Mouse (Mus musculus) bone marrow, adult 2 months (tissue): Measurements from ENCODE around the gene Hibadh.

Source experiments
- CTCF ChIP-seq: fragments of 200-500 bp; IDR thresholded peaks from 2 replicates; pipeline ENCODE4 v1.5.1; 2011; ENCODE audit warnings: low read length, control low read depth; ENCODE audit not compliant: control insufficient read depth, insufficient read depth
- POLR2A ChIP-seq: fragments of 200-500 bp; IDR thresholded peaks from 2 replicates; pipeline ENCODE4 v1.6.1; 2011; ENCODE audit warnings: low read depth, mild to moderate bottlenecking, control low read depth, low read length, borderline replicate concordance; ENCODE audit not compliant: control insufficient read depth

- no peak for TF ChIP-seq CTCF
- TF ChIP-seq POLR2A = no peak
These were observed 35.2 kb upstream of the Hibadh start for GRCm38 (mm10) chr6:52675222-52675921.
